In the genomic region with DNA sequence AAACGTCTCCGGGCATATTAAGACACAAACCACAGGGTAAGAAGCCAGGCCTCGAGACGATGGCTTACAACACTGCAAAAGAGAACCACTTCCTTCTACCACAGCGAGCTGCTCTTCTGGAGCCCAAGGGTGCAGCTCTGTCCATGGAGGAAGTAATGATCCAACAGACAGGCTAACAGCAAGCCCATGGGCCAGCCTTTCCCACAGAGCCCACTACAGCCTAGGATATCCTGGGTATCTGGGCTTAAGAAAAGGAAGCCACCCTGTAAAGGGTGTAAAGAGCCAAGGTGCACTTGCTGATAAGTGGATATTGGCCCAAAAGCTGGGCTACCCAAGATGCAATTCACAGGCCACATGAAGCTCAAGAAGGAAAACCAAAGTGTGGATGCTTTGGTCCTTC, we compare ENCODE assay signal across 18 mouse cellular contexts. TPM values are rescaled to one million over a fixed set of nuclear protein-coding genes. Genes with fewer than 3 reads are reported as not detected.
A peak's percentile ranks its signal among the peaks of the same experiment; 100 is the strongest.
DNase-seq lines count a peak whose midpoint lies in the region; ATAC-seq and TF ChIP-seq lines count a peak whose summit lies in the region.
"Had no signal": no experiment of that assay in that cellular context is flagged by ENCODE, and none has a peak within 500 bp of the region (broad histone marks: within the 10 kb centered on the region; RNA-seq: fewer than 3 reads in every experiment).

No protein-coding gene starts in this region.

- peak overlapping the region; percentile 81 for H3K27ac ChIP-seq in bone marrow, adult 2 months (ENCODE audit: control insufficient read depth, insufficient read depth, low read depth, low read length, poor library complexity)
- peak overlapping the region; percentile 82 for H3K27ac ChIP-seq in liver, embryonic 13.5 days
- H3K27ac ChIP-seq: forebrain, embryonic 12.5 days; hindbrain, postnatal 0 days; kidney, postnatal 0 days; limb, embryonic 15.5 days had no signal

- peaks cover 10% of the 10 kb centered on the region for H3K36me3 ChIP-seq in liver, embryonic 13.5 days

- ATAC-seq in liver, embryonic 13.5 days (ENCODE audit: low read depth) = peak; percentile 92
- ATAC-seq in neutrophil, adult 5-6 weeks (ENCODE audit: extremely low read depth, insufficient number of reproducible peaks, low FRiP score, poor library complexity, severe bottlenecking) = peak; percentile 54; the same call in 1 of the 2 replicates
- ATAC-seq: hindbrain, postnatal 0 days had no signal

- intact Hi-C loops in gastrocnemius, postnatal 36 days (cut with DNase I) = no loop called here

- peak; percentile 47 for DNase-seq in lung, postnatal 36 days
- no peak for DNase-seq in lung, adult 18-20 months
- peak; percentile 40 for DNase-seq in liver, embryonic 13.5 days
- no peak for DNase-seq in right cerebral cortex, adult 2 months (ENCODE audit: low spot score in 2 of 2)
- DNase-seq in adrenal gland, postnatal 25 days = no peak
- no peak for DNase-seq in gastrocnemius, postnatal 36 days
- DNase-seq: adrenal gland, postnatal 14 days; cerebellum, adult 18-20 months; gastrocnemius, postnatal 10 days; layer of hippocampus, postnatal 36 days; midbrain, embryonic 14.5 days; right cerebral cortex, postnatal 25 days had no signal

- 4% methylated on average over 5 of the region's 5 CpGs for WGBS in bone marrow, adult 2 months
- 21% methylated on average over 5 of the region's 5 CpGs for WGBS in liver, embryonic 13.5 days (ENCODE audit: insufficient replicate concordance)

- no peak for TF ChIP-seq POLR2A in bone marrow, adult 2 months (IDR thresholded peaks at IDR 0.05; ENCODE audit: borderline replicate concordance, control insufficient read depth, low read depth, low read length)

- H3K4me2 ChIP-seq in liver, embryonic 13.5 days = peak overlapping the region; percentile 31; the same call in 1 of the 2 replicates
- H3K4me2 ChIP-seq: forebrain, embryonic 12.5 days; limb, embryonic 15.5 days had no signal

- peak overlapping the region; percentile 31 for H3K9ac ChIP-seq in liver, embryonic 13.5 days
- H3K9ac ChIP-seq: forebrain, embryonic 12.5 days; limb, embryonic 15.5 days had no signal

- H3K4me1 ChIP-seq in bone marrow, adult 2 months (ENCODE audit: control insufficient read depth, insufficient read depth, low read length) = peaks cover 6% of the 10 kb centered on the region
- peaks cover 27% of the 10 kb centered on the region for H3K4me1 ChIP-seq in liver, embryonic 13.5 days (replicated peaks)

- no peaks in the 10 kb centered on the region for H3K9me3 ChIP-seq in liver, embryonic 13.5 days (replicated peaks)
- H3K9me3 ChIP-seq: forebrain, embryonic 12.5 days; limb, embryonic 15.5 days had no signal

- no peak overlapping the region for H3K4me3 ChIP-seq in bone marrow, adult 2 months (replicated peaks; ENCODE audit: control insufficient read depth, low read depth, low read length)
- no peak overlapping the region for H3K4me3 ChIP-seq in liver, embryonic 13.5 days (replicated peaks)
- H3K4me3 ChIP-seq: forebrain, embryonic 12.5 days; limb, embryonic 15.5 days had no signal

- no peaks in the 10 kb centered on the region for H3K27me3 ChIP-seq in liver, embryonic 13.5 days
- H3K27me3 ChIP-seq: forebrain, embryonic 12.5 days; limb, embryonic 15.5 days had no signal

- TF ChIP-seq CTCF in bone marrow, adult 2 months (IDR thresholded peaks at IDR 0.05; ENCODE audit: control insufficient read depth, insufficient read depth, low read length) = no peak

RNA-seq across cellular contexts. Expression of gene Stn1, which starts 6.0 kb away (rescaled TPM):
- 7.5 and 19.1 TPM in 2 replicates for polyA plus RNA-seq in bone marrow, adult 2 months (2011; ENCODE audit: insufficient read depth, insufficient read length, low replicate concordance, missing spikeins)
- 11.6 and 12.7 TPM in 2 replicates for polyA plus RNA-seq in liver, embryonic 13.5 days (2015; fragmentation: Nextera tagmentation; extraction: Ambion mirVana)
- total RNA-seq in neutrophil, adult 5-6 weeks (2017) = 25.0 and 26.6 TPM in 2 replicates
- total RNA-seq in adrenal gland, postnatal 25 days (2021) = 14.1 and 17.3 TPM in 2 replicates
- 1 to 10 TPM; 5.1 TPM for total RNA-seq in gastrocnemius, postnatal 36 days (2021)

RNA-seq across cellular contexts. Expression of gene Slk, which starts 48.2 kb away (rescaled TPM):
- 40.1 and 54.3 TPM in 2 replicates for polyA plus RNA-seq in bone marrow, adult 2 months (2011; ENCODE audit: insufficient read depth, insufficient read length, low replicate concordance, missing spikeins)
- polyA plus RNA-seq in liver, embryonic 13.5 days (2015; fragmentation: Nextera tagmentation; extraction: Ambion mirVana) = 5.8 and 6.3 TPM in 2 replicates
- 165 and 167 TPM in 2 replicates for total RNA-seq in neutrophil, adult 5-6 weeks (2017)
- 49.2 and 56.9 TPM in 2 replicates for total RNA-seq in adrenal gland, postnatal 25 days (2021)
- 10 to 100 TPM; 24.1 to 28.5 TPM for total RNA-seq in gastrocnemius, postnatal 36 days (2021)

Comparison
In these comparisons a context has a peak if more than half of its experiments do, and no peak if none do; other contexts are left out.
1. DNase-seq: peak in lung, postnatal 36 days (single experiment) and liver, embryonic 13.5 days (single experiment); none in lung, adult 18-20 months (0 of 2), right cerebral cortex, adult 2 months (0 of 2), adrenal gland, postnatal 25 days (single experiment) and gastrocnemius, postnatal 36 days (0 of 2).